Mouse (Mus musculus) bone marrow macrophage, adult 2 months (primary cell): Measurements from ENCODE around the gene Coa7.

Source experiments
- CTCF ChIP-seq: IDR thresholded peaks from 2 replicates; pipeline ENCODE4 v1.5.1; 2012; ENCODE audit warnings: low read depth, mild to moderate bottlenecking, low read length, moderate library complexity
- POLR2A ChIP-seq: IDR thresholded peaks from 2 replicates; pipeline ENCODE4 v1.6.1; 2012; ENCODE audit warnings: mild to moderate bottlenecking, low read depth, low read length, borderline replicate concordance

GRCm38 (mm10) chr4:108350819-108351218, 22.9 kb downstream of the Coa7 start:
- TF ChIP-seq POLR2A (no peak), CTCF (no peak)
